In the genomic region with DNA sequence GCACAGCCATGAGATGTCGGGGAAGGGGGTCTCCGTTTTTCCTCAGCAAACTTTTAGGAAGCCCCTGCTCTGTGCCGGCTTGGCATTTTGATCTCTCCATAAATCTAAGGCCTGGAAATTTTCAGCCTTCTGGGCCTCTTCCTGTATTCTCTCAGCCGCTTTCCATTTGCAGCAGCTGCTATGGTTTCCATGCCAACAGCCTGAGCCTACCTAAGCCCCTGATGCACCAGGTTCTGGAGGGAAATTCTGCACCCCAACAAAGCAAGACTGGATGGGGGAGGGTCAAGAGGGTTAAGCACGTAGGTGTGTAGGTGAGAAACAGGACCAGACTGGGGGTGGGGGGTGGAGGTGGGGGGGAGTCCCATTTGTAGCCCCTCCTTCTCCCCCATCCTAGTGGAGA, we compare ENCODE assay signal across 9 mouse cellular contexts.
DNase-seq lines count a peak whose midpoint lies in the region; ATAC-seq and TF ChIP-seq lines count a peak whose summit lies in the region.
"Had no signal": no experiment of that assay in that cellular context is flagged by ENCODE, and none has a peak within 500 bp of the region (broad histone marks: within the 10 kb centered on the region; RNA-seq: fewer than 3 reads in every experiment).

No protein-coding gene starts in this region.

- peak overlapping the region; percentile 39; the same call in 1 of the 2 replicates for H3K9ac ChIP-seq in limb, embryonic 13.5 days
- H3K9ac ChIP-seq in stomach, embryonic 15.5 days = no peak overlapping the region
- no peak overlapping the region for H3K9ac ChIP-seq in liver, postnatal 0 days (replicated peaks)

- no peak overlapping the region for H3K4me3 ChIP-seq in limb, embryonic 13.5 days
- H3K4me3 ChIP-seq in stomach, embryonic 15.5 days (replicated peaks) = no peak overlapping the region
- H3K4me3 ChIP-seq in liver, postnatal 0 days (ENCODE audit: low read depth, low read length) = no peak overlapping the region

- no peaks in the 10 kb centered on the region for H3K36me3 ChIP-seq in limb, embryonic 13.5 days
- no peaks in the 10 kb centered on the region for H3K36me3 ChIP-seq in stomach, embryonic 15.5 days
- H3K36me3 ChIP-seq in liver, postnatal 0 days (replicated peaks; ENCODE audit: insufficient read depth, low read length) = no peaks in the 10 kb centered on the region

- DNase-seq in embryo, embryonic 10 days (ENCODE audit: low spot score) = peak; percentile 69
- no peak for DNase-seq in embryo, embryonic 9.5 days (ENCODE audit: extremely low spot score)
- peak; percentile 11 for DNase-seq in right cerebral cortex, adult 18-20 months
- DNase-seq in right cerebral cortex, postnatal 4 days = no peak
- DNase-seq in liver, postnatal 0 days = no peak
- no peak for DNase-seq in urinary bladder, postnatal 25 days (ENCODE audit: low spot score)
- DNase-seq: kidney, postnatal 10 days had no signal

- H3K4me1 ChIP-seq in limb, embryonic 13.5 days = peaks cover 33% of the 10 kb centered on the region
- H3K4me1 ChIP-seq in stomach, embryonic 15.5 days = 0 out of 2 replicates have a peak, but pooled peaks cover 7% of the 10 kb centered on the region
- H3K4me1 ChIP-seq in liver, postnatal 0 days (ENCODE audit: insufficient read depth) = no peaks in the 10 kb centered on the region

- ATAC-seq in limb, embryonic 13.5 days (ENCODE audit: low FRiP score, low read depth) = peak; percentile 87
- no peak for ATAC-seq in stomach, embryonic 15.5 days (ENCODE audit: insufficient read depth, low FRiP score, low read depth)
- no peak for ATAC-seq in liver, postnatal 0 days

- no peaks in the 10 kb centered on the region for H3K9me3 ChIP-seq in limb, embryonic 13.5 days
- no peaks in the 10 kb centered on the region for H3K9me3 ChIP-seq in stomach, embryonic 15.5 days
- no peaks in the 10 kb centered on the region for H3K9me3 ChIP-seq in liver, postnatal 0 days (ENCODE audit: low read length)

- TF ChIP-seq EP300 in liver, postnatal 0 days (IDR thresholded peaks at IDR 0.05; ENCODE audit: low read depth) = no peak

- TF ChIP-seq CTCF in liver, postnatal 0 days (IDR thresholded peaks at IDR 0.05; ENCODE audit: low read depth) = no peak

- H3K27ac ChIP-seq in limb, embryonic 13.5 days = peak overlapping the region; percentile 93
- peak overlapping the region; percentile 18 for H3K27ac ChIP-seq in stomach, embryonic 15.5 days
- H3K27ac ChIP-seq in liver, postnatal 0 days (ENCODE audit: low read depth) = no peak overlapping the region

- H3K4me2 ChIP-seq in limb, embryonic 13.5 days (replicated peaks) = peak overlapping the region; percentile 11; the same call in 1 of the 2 replicates
- H3K4me2 ChIP-seq in stomach, embryonic 15.5 days = no peak overlapping the region; the same call in 1 of the 2 replicates
- H3K4me2 ChIP-seq in liver, postnatal 0 days (ENCODE audit: low read depth, low read length) = no peak overlapping the region

- no peaks in the 10 kb centered on the region for H3K27me3 ChIP-seq in limb, embryonic 13.5 days
- H3K27me3 ChIP-seq in stomach, embryonic 15.5 days (replicated peaks) = no peaks in the 10 kb centered on the region
- no peaks in the 10 kb centered on the region for H3K27me3 ChIP-seq in liver, postnatal 0 days (ENCODE audit: insufficient read depth, low read length)

- 1% methylated on average over 5 of the region's 5 CpGs for WGBS in limb, embryonic 13.5 days
- 8% methylated on average over 5 of the region's 5 CpGs for WGBS in stomach, embryonic 15.5 days
- WGBS in liver, postnatal 0 days (ENCODE audit: insufficient replicate concordance) = 24% methylated on average over 5 of the region's 5 CpGs

Comparison
In these comparisons a context has a peak if more than half of its experiments do, and no peak if none do; other contexts are left out.
1. DNase-seq: peak in embryo, embryonic 10 days (single experiment) and right cerebral cortex, adult 18-20 months (single experiment); none in embryo, embryonic 9.5 days (single experiment), right cerebral cortex, postnatal 4 days (single experiment), liver, postnatal 0 days (single experiment) and urinary bladder, postnatal 25 days (single experiment).